8 mouse cellular contexts compared by ENCODE assay signal in genomic region chr13:21781021-21781555, GRCm38 (mm10). TPM values are rescaled to one million over a fixed set of nuclear protein-coding genes. Genes with fewer than 3 reads are reported as not detected.
DNase-seq lines count a peak whose midpoint lies in the region; ATAC-seq and TF ChIP-seq lines count a peak whose summit lies in the region.

No protein-coding gene starts in this region.

- H3K4me3 ChIP-seq in layer of hippocampus, adult 2 months: peak overlapping the region; percentile 64
- H3K4me3 ChIP-seq in intestine, embryonic 15.5 days (replicated peaks): no peak overlapping the region
- 0 out of 2 replicates have a peak overlapping the region, but pooled peaks have one; percentile 46 for H3K4me3 ChIP-seq in neural tube, embryonic 12.5 days
- H3K4me3 ChIP-seq in left cerebral cortex, adult 2 months: no peak overlapping the region; the same call in 1 of the 2 replicates

- H3K9me3 ChIP-seq in intestine, embryonic 15.5 days: no peaks in the 10 kb centered on the region
- no peaks in the 10 kb centered on the region for H3K9me3 ChIP-seq in neural tube, embryonic 12.5 days

- WGBS in intestine, embryonic 15.5 days: 44% methylated on average over 6 of the region's 6 CpGs
- WGBS in neural tube, embryonic 12.5 days: 46% methylated on average over 6 of the region's 6 CpGs

- intact Hi-C loops in left cerebral cortex, adult 2 months (cut with DNase I): loop anchor here (2.0 to 10.0 kb wide), 4 partner anchors 28 to 1914 kb away; partner anchors contain the start of genes Hist1h1e, Hist1h1t, Hist1h2ak and Hist1h2be

- TF ChIP-seq CTCF in layer of hippocampus, adult 2 months (conservative IDR thresholded peaks at IDR 0.05): no peak
- no peak for TF ChIP-seq CTCF in left cerebral cortex, adult 2 months (IDR thresholded peaks at IDR 0.05)

- H3K27me3 ChIP-seq in intestine, embryonic 15.5 days (replicated peaks): no peaks in the 10 kb centered on the region
- no peaks in the 10 kb centered on the region for H3K27me3 ChIP-seq in neural tube, embryonic 12.5 days (replicated peaks)

- DNase-seq in layer of hippocampus, adult 2 months (ENCODE audit: low spot score in 2 of 2): no peak
- DNase-seq in layer of hippocampus, postnatal 25 days (ENCODE audit: extremely low spot score in 1 of 2, low spot score in 1 of 2): no peak
- DNase-seq in embryo, embryonic 11 days: peak; percentile 20
- DNase-seq in urinary bladder, postnatal 10 days (ENCODE audit: low spot score): no peak
- DNase-seq in left cerebral cortex, adult 2 months (ENCODE audit: extremely low spot score in 1 of 2, low spot score in 2 of 2): no peak
- DNase-seq in urinary bladder, adult 18-20 months (ENCODE audit: low spot score in 2 of 2): no peak

- H3K4me1 ChIP-seq in intestine, embryonic 15.5 days (replicated peaks): peaks cover 18% of the 10 kb centered on the region
- peaks cover 30% of the 10 kb centered on the region for H3K4me1 ChIP-seq in neural tube, embryonic 12.5 days

- no peak overlapping the region for H3K27ac ChIP-seq in layer of hippocampus, adult 2 months
- peak overlapping the region; percentile 95 for H3K27ac ChIP-seq in intestine, embryonic 15.5 days
- no peak overlapping the region for H3K27ac ChIP-seq in neural tube, embryonic 12.5 days
- H3K27ac ChIP-seq in left cerebral cortex, adult 2 months: no peak overlapping the region

- no peak for ATAC-seq in intestine, embryonic 15.5 days
- ATAC-seq in neural tube, embryonic 12.5 days (ENCODE audit: low FRiP score, low read depth): no peak

- H3K36me3 ChIP-seq in intestine, embryonic 15.5 days: no peaks in the 10 kb centered on the region
- no peaks in the 10 kb centered on the region for H3K36me3 ChIP-seq in neural tube, embryonic 12.5 days

- peak overlapping the region; percentile 83; the same call in 1 of the 2 replicates for H3K9ac ChIP-seq in intestine, embryonic 15.5 days
- no peak overlapping the region for H3K9ac ChIP-seq in neural tube, embryonic 12.5 days

- peak overlapping the region; percentile 94 for H3K4me2 ChIP-seq in intestine, embryonic 15.5 days (replicated peaks)
- H3K4me2 ChIP-seq in neural tube, embryonic 12.5 days (replicated peaks): peak overlapping the region; percentile 93

RNA-seq across cellular contexts. Expression of gene Hist1h1b, which starts 0.7 kb away (rescaled TPM):
- total RNA-seq in layer of hippocampus, adult 2 months (2021): 1 to 10 TPM; 6.3 to 8.1 TPM
- 1 to 10 TPM; 7.3 to 9.3 TPM for total RNA-seq in layer of hippocampus, postnatal 25 days (2021)
- polyA plus RNA-seq in intestine, embryonic 15.5 days (2015; fragmentation: Nextera tagmentation; extraction: Ambion mirVana): 19.8 and 25.0 TPM in 2 replicates
- 13.1 and 26.4 TPM in 2 replicates for polyA plus RNA-seq in neural tube, embryonic 12.5 days (2016; fragmentation: Nextera tagmentation; extraction: Ambion mirVana)
- total RNA-seq in left cerebral cortex, adult 2 months (2021): 1 to 10 TPM; 6.7 to 8.3 TPM

RNA-seq across cellular contexts. Expression of gene Hist1h3i, which starts 2.1 kb away (rescaled TPM):
- 10 to 100 TPM; 61.0 to 71.7 TPM for total RNA-seq in layer of hippocampus, adult 2 months (2021)
- 10 to 100 TPM; 58.3 to 73.7 TPM for total RNA-seq in layer of hippocampus, postnatal 25 days (2021)
- polyA plus RNA-seq in intestine, embryonic 15.5 days (2015; fragmentation: Nextera tagmentation; extraction: Ambion mirVana): 89.5 and 101 TPM in 2 replicates
- polyA plus RNA-seq in neural tube, embryonic 12.5 days (2016; fragmentation: Nextera tagmentation; extraction: Ambion mirVana): 97.6 and 126 TPM in 2 replicates
- total RNA-seq in left cerebral cortex, adult 2 months (2021): 10 to 100 TPM; 49.9 to 62.3 TPM

RNA-seq across cellular contexts. Expression of gene Hist1h2an, which starts 5.9 kb away (rescaled TPM):
- total RNA-seq in layer of hippocampus, adult 2 months (2021): 1 to 10 TPM in 1 of 2 experiments, not detected in 1; 2.8 TPM
- total RNA-seq in layer of hippocampus, postnatal 25 days (2021): 1 to 10 TPM; 1.9 to 3.0 TPM
- polyA plus RNA-seq in intestine, embryonic 15.5 days (2015; fragmentation: Nextera tagmentation; extraction: Ambion mirVana): 2.4 and 4.7 TPM in 2 replicates
- 7.9 and 9.0 TPM in 2 replicates for polyA plus RNA-seq in neural tube, embryonic 12.5 days (2016; fragmentation: Nextera tagmentation; extraction: Ambion mirVana)
- 1 to 10 TPM in 1 of 2 experiments, not detected in 1; 2.7 TPM for total RNA-seq in left cerebral cortex, adult 2 months (2021)

RNA-seq across cellular contexts. Expression of gene Hist1h2bp, which starts 6.2 kb away (rescaled TPM):
- total RNA-seq in layer of hippocampus, adult 2 months (2021): 1 to 10 TPM; 6.8 to 8.1 TPM
- 10 to 100 TPM in 1 of 2 experiments, 1 to 10 TPM in 1; 5.0 to 13.2 TPM for total RNA-seq in layer of hippocampus, postnatal 25 days (2021)
- 2.0 TPM in 2 replicates for polyA plus RNA-seq in intestine, embryonic 15.5 days (2015; fragmentation: Nextera tagmentation; extraction: Ambion mirVana)
- 0.68 and 1.7 TPM in 2 replicates for polyA plus RNA-seq in neural tube, embryonic 12.5 days (2016; fragmentation: Nextera tagmentation; extraction: Ambion mirVana)
- total RNA-seq in left cerebral cortex, adult 2 months (2021): 1 to 10 TPM; 1.3 to 5.5 TPM

RNA-seq across cellular contexts. Expression of gene Hist1h2bn, which starts 27.2 kb away (rescaled TPM):
- 1 to 10 TPM; 8.3 to 9.4 TPM for total RNA-seq in layer of hippocampus, adult 2 months (2021)
- 10 to 100 TPM in 1 of 2 experiments, 1 to 10 TPM in 1; 8.6 to 12.1 TPM for total RNA-seq in layer of hippocampus, postnatal 25 days (2021)
- polyA plus RNA-seq in intestine, embryonic 15.5 days (2015; fragmentation: Nextera tagmentation; extraction: Ambion mirVana): 3.0 and 5.9 TPM in 2 replicates
- polyA plus RNA-seq in neural tube, embryonic 12.5 days (2016; fragmentation: Nextera tagmentation; extraction: Ambion mirVana): 2.0 and 3.0 TPM in 2 replicates
- total RNA-seq in left cerebral cortex, adult 2 months (2021): 1 to 10 TPM; 8.3 TPM

Comparison
In these comparisons a context has a peak if more than half of its experiments do, and no peak if none do; other contexts are left out.
1. H3K4me3 ChIP-seq: peak in layer of hippocampus, adult 2 months (single experiment) and neural tube, embryonic 12.5 days (single experiment); none in intestine, embryonic 15.5 days (single experiment) and left cerebral cortex, adult 2 months (single experiment).